In genomic region chr7:67444523-67444942, GRCm38 (mm10) we compare ENCODE assay signal across 9 mouse cellular contexts.
DNase-seq lines count a peak whose midpoint lies in the region; ATAC-seq and TF ChIP-seq lines count a peak whose summit lies in the region.
"Had no signal": no experiment of that assay in that cellular context is flagged by ENCODE, and none has a peak within 500 bp of the region (broad histone marks: within the 10 kb centered on the region; RNA-seq: fewer than 3 reads in every experiment).

No protein-coding gene starts in this region.

- ATAC-seq in forebrain, postnatal 0 days, result 0 out of 2 replicates have a peak, but pooled peaks have one; percentile 9
- peak; percentile 61 for ATAC-seq in megakaryocyte, adult 5-6 weeks (ENCODE audit: poor library complexity, severe bottlenecking)

- H3K9me3 ChIP-seq in forebrain, postnatal 0 days (ENCODE audit: low read length), result no peaks in the 10 kb centered on the region

- no peak overlapping the region for H3K4me2 ChIP-seq in forebrain, postnatal 0 days (ENCODE audit: low read depth)

- WGBS in forebrain, postnatal 0 days, result 46% methylated on average over 3 of the region's 3 CpGs

- no peak overlapping the region for H3K27ac ChIP-seq in forebrain, postnatal 0 days (ENCODE audit: low read depth, low read length)

- no peaks in the 10 kb centered on the region for H3K36me3 ChIP-seq in forebrain, postnatal 0 days (ENCODE audit: insufficient read depth)

- TF ChIP-seq CTCF in forebrain, postnatal 0 days (IDR thresholded peaks at IDR 0.05; ENCODE audit: low read depth), result no peak

- peaks cover 26% of the 10 kb centered on the region for H3K4me1 ChIP-seq in forebrain, postnatal 0 days (ENCODE audit: insufficient read depth)

- H3K9ac ChIP-seq in forebrain, postnatal 0 days, result no peak overlapping the region

- H3K27me3 ChIP-seq in forebrain, postnatal 0 days (ENCODE audit: insufficient read depth, low read length), result no peaks in the 10 kb centered on the region

- H3K4me3 ChIP-seq in forebrain, postnatal 0 days (ENCODE audit: low read depth, low read length), result no peak overlapping the region
- H3K4me3 ChIP-seq: erythroblast, embryonic 14.5 days had no signal

- peak; percentile 48 to 54 for DNase-seq in cerebellum, postnatal 10 days
- no peak for DNase-seq in cerebellum, adult 11 months
- peak; percentile 36 for DNase-seq in 416B (ENCODE audit: low read depth)
- DNase-seq in forebrain, postnatal 0 days, result peak; percentile 14
- peak; percentile 80 for DNase-seq in thymus, postnatal 0 days (ENCODE audit: low spot score)
- DNase-seq in layer of hippocampus, postnatal 36 days, result no peak
- no peak for DNase-seq in adrenal gland, adult 8-10 months

Comparison
In these comparisons a context has a peak if more than half of its experiments do, and no peak if none do; other contexts are left out.
1. DNase-seq: peak in cerebellum, postnatal 10 days (2 of 2), 416B (single experiment), forebrain, postnatal 0 days (single experiment) and thymus, postnatal 0 days (single experiment); none in cerebellum, adult 11 months (single experiment), layer of hippocampus, postnatal 36 days (0 of 2) and adrenal gland, adult 8-10 months (single experiment).